Mouse (Mus musculus): ENCODE results near the gene Nckap1l. TPM values are rescaled to one million over a fixed set of nuclear protein-coding genes. Genes with fewer than 3 reads are reported as not detected.

Nckap1l gene
- polyA plus RNA-seq, 1 experiment from 2014 or later, result 3.2 TPM

GRCm38 (mm10) chr15:103537011-103537821, 83.6 kb downstream of the Nckap1l start:
- Histone ChIP-seq H3K27ac (ENCODE audit: low read length) (no peak overlapping the region), H3K9ac (replicated peaks; ENCODE audit: low read depth, low read length) (peak overlapping the region; percentile 49), H3K9me3 (ENCODE audit: control insufficient read depth, low read depth, low read length) (no peaks in the 10 kb centered on the region), H3K4me2 (replicated peaks; ENCODE audit: low read depth, low read length) (peak overlapping the region; percentile 91), H3K4me1 (ENCODE audit: control insufficient read depth, insufficient read depth, low read length) (0 out of 2 replicates have a peak, but pooled peaks cover 3% of the 10 kb centered on the region), H3K36me3 (ENCODE audit: control insufficient read depth, insufficient read depth, low read length) (no peaks in the 10 kb centered on the region), H3K27me3 (ENCODE audit: control insufficient read depth, insufficient read depth, low read length) (no peaks in the 10 kb centered on the region; the same call in 1 of the 2 replicates), H3K4me3 (ENCODE audit: low read depth, low read length) (peak overlapping the region; percentile 67)
- peak; percentile 59 for ATAC-seq (ENCODE audit: insufficient number of reproducible peaks, insufficient read depth, low FRiP score, low read depth)
- WGBS, result 3% methylated on average over 37 of the region's 37 CpGs

GRCm38 (mm10) chr15:103537822-103538213, 84.2 kb downstream of the Nckap1l start, which contains the start of gene Ppp1r1a:
Gene Ppp1r1a, minus strand, starts transcription at chr15:103538003.
- no peaks in the 10 kb centered on the region for H3K9me3 ChIP-seq (ENCODE audit: control insufficient read depth, low read depth, low read length)
- no peaks in the 10 kb centered on the region for H3K36me3 ChIP-seq (ENCODE audit: control insufficient read depth, insufficient read depth, low read length)
- peak within 1 kb of the TSS; percentile 91 for H3K4me2 ChIP-seq (replicated peaks; ENCODE audit: low read depth, low read length)
- H3K4me1 ChIP-seq (ENCODE audit: control insufficient read depth, insufficient read depth, low read length), result 0 out of 2 replicates have a peak, but pooled peaks cover 3% of the 10 kb centered on the region
- H3K27me3 ChIP-seq (ENCODE audit: control insufficient read depth, insufficient read depth, low read length), result no peaks in the 10 kb centered on the region; the same call in 1 of the 2 replicates
- H3K27ac ChIP-seq (ENCODE audit: low read length), result no peak within 1 kb of the TSS
- WGBS, result under 1% methylated on average over 36 of the region's 36 CpGs
- H3K9ac ChIP-seq (replicated peaks; ENCODE audit: low read depth, low read length), result peak within 1 kb of the TSS; percentile 49
- peak within 1 kb of the TSS; percentile 67 for H3K4me3 ChIP-seq (ENCODE audit: low read depth, low read length)
- ATAC-seq (ENCODE audit: insufficient number of reproducible peaks, insufficient read depth, low FRiP score, low read depth), result peak; percentile 83

DNA sequence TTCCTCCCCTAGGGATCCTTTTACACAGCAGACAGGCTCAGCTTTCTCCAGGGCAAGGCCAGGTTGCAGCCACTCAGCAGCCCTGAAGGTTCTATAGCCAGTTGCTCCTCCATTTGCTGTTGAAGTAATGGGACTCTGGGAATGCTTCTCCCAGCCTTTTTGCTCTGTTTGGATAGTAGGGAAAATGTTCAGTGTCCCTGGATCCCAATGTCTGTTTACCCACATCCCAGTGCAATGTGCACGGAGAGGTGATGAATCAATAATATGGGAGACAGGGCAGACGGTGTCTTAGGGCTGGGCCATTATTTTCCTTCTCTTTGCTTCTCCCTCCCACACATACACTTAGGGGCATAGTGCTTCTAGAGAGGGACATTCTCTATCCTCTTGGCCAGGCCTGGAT, 85.7 kb downstream of the Nckap1l start:
- WGBS, result 46% methylated on average over 2 of the region's 2 CpGs
- H3K4me1 ChIP-seq (ENCODE audit: control insufficient read depth, insufficient read depth, low read length), result 0 out of 2 replicates have a peak, but pooled peaks cover 3% of the 10 kb centered on the region
- H3K27me3 ChIP-seq (ENCODE audit: control insufficient read depth, insufficient read depth, low read length), result no peaks in the 10 kb centered on the region; the same call in 1 of the 2 replicates
- H3K36me3 ChIP-seq (ENCODE audit: control insufficient read depth, insufficient read depth, low read length), result no peaks in the 10 kb centered on the region
- ATAC-seq (ENCODE audit: insufficient number of reproducible peaks, insufficient read depth, low FRiP score, low read depth), result no peak
- H3K4me2 ChIP-seq (replicated peaks; ENCODE audit: low read depth, low read length), result no peak overlapping the region
- H3K27ac ChIP-seq (ENCODE audit: low read length), result no peak overlapping the region
- no peaks in the 10 kb centered on the region for H3K9me3 ChIP-seq (ENCODE audit: control insufficient read depth, low read depth, low read length)
- no peak overlapping the region for H3K4me3 ChIP-seq (ENCODE audit: low read depth, low read length)
- no peak overlapping the region; the same call in 1 of the 2 replicates for H3K9ac ChIP-seq (replicated peaks; ENCODE audit: low read depth, low read length)

DNA sequence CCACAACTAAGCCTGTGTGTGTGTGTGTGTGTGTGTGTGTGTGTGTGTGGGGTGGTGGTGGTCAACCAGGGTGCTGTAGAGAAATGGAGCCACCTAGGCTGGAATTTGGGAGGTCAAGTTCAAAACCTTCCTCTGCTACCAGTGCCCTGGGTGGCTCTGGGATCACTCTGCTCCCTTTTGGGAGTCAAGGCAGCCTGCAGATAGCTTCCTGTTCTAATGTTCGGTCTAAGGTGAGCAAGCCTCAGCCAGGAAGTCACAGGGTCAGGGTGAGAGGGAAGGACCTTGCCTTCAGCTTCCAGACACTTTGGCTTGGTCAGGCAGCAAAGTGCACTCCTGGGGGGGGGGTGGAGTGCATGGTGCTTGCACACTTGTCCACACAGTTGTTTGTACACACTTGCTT, 87.1 kb downstream of the Nckap1l start:
- Histone ChIP-seq H3K27me3 (ENCODE audit: control insufficient read depth, insufficient read depth, low read length) (no peaks in the 10 kb centered on the region; the same call in 1 of the 2 replicates), H3K9me3 (ENCODE audit: control insufficient read depth, low read depth, low read length) (no peaks in the 10 kb centered on the region), H3K27ac (ENCODE audit: low read length) (no peak overlapping the region), H3K9ac (replicated peaks; ENCODE audit: low read depth, low read length) (no peak overlapping the region), H3K4me2 (replicated peaks; ENCODE audit: low read depth, low read length) (no peak overlapping the region), H3K4me1 (ENCODE audit: control insufficient read depth, insufficient read depth, low read length) (0 out of 2 replicates have a peak, but pooled peaks cover 3% of the 10 kb centered on the region), H3K36me3 (ENCODE audit: control insufficient read depth, insufficient read depth, low read length) (no peaks in the 10 kb centered on the region), H3K4me3 (ENCODE audit: low read depth, low read length) (no peak overlapping the region)
- WGBS, result 83% methylated on average over 1 of the region's 1 CpGs
- no peak for ATAC-seq (ENCODE audit: insufficient number of reproducible peaks, insufficient read depth, low FRiP score, low read depth)

DNA sequence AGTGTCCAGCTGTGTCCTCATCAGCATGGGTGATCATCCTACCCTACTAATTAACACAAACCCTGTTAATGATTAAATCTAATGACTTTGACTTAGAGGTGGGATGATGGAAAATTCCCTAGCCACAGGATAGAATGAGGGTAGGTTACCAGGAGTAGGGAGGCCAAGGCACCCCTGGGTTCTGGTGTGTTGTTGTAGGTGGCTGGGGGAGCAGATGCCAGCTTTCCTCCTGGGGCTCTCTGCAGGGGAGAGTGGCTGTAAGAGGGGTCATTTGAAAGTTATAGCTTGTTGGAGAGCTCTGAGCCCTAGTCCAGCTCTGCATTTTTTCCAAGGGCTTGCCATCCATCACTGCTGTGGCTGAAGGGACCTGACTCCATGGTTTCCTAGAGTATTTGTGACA, 88.9 kb downstream of the Nckap1l start:
- Histone ChIP-seq H3K4me1 (ENCODE audit: control insufficient read depth, insufficient read depth, low read length) (no peaks in the 10 kb centered on the region), H3K27ac (ENCODE audit: low read length) (no peak overlapping the region), H3K4me2 (replicated peaks; ENCODE audit: low read depth, low read length) (no peak overlapping the region), H3K36me3 (ENCODE audit: control insufficient read depth, insufficient read depth, low read length) (no peaks in the 10 kb centered on the region), H3K9me3 (ENCODE audit: control insufficient read depth, low read depth, low read length) (no peaks in the 10 kb centered on the region), H3K9ac (replicated peaks; ENCODE audit: low read depth, low read length) (no peak overlapping the region), H3K4me3 (ENCODE audit: low read depth, low read length) (no peak overlapping the region), H3K27me3 (ENCODE audit: control insufficient read depth, insufficient read depth, low read length) (no peaks in the 10 kb centered on the region; the same call in 1 of the 2 replicates)
- ATAC-seq (ENCODE audit: insufficient number of reproducible peaks, insufficient read depth, low FRiP score, low read depth), result no peak

- Histone ChIP-seq H3K4me1 (ENCODE audit: control insufficient read depth, insufficient read depth, low read length) (no peaks in the 10 kb centered on the region), H3K4me2 (replicated peaks; ENCODE audit: low read depth, low read length) (no peak overlapping the region), H3K36me3 (ENCODE audit: control insufficient read depth, insufficient read depth, low read length) (no peaks in the 10 kb centered on the region), H3K27ac (ENCODE audit: low read length) (no peak overlapping the region), H3K9me3 (ENCODE audit: control insufficient read depth, low read depth, low read length) (no peaks in the 10 kb centered on the region), H3K4me3 (ENCODE audit: low read depth, low read length) (no peak overlapping the region), H3K9ac (replicated peaks; ENCODE audit: low read depth, low read length) (no peak overlapping the region), H3K27me3 (ENCODE audit: control insufficient read depth, insufficient read depth, low read length) (no peaks in the 10 kb centered on the region)
- ATAC-seq (ENCODE audit: insufficient number of reproducible peaks, insufficient read depth, low FRiP score, low read depth), result no peak
- WGBS, result 75% methylated on average over 3 of the region's 3 CpGs
These were observed 94.4 kb downstream of the Nckap1l start for GRCm38 (mm10) chr15:103547983-103548382.

Other genes with a start within 250 kb of the Nckap1l start
- gene Cbx5, start 214.0 kb upstream of the Nckap1l start, polyA plus RNA-seq (2014; fragmentation: Nextera tagmentation; extraction: Ambion mirVana), result 141 and 154 TPM in 2 replicates
- gene Hnrnpa1, start 213.4 kb upstream of the Nckap1l start, polyA plus RNA-seq (2014; fragmentation: Nextera tagmentation; extraction: Ambion mirVana), result 852 and 906 TPM in 2 replicates
- 1.9 and 2.0 TPM in 2 replicates for gene Nfe2, start 195.4 kb upstream of the Nckap1l start, polyA plus RNA-seq (2014; fragmentation: Nextera tagmentation; extraction: Ambion mirVana)
- 281 and 289 TPM in 2 replicates for gene Copz1, start 181.1 kb upstream of the Nckap1l start, polyA plus RNA-seq (2014; fragmentation: Nextera tagmentation; extraction: Ambion mirVana)
- 0.24 and 0.46 TPM in 2 replicates for gene Gpr84, start 143.2 kb upstream of the Nckap1l start, polyA plus RNA-seq (2014; fragmentation: Nextera tagmentation; extraction: Ambion mirVana)
- gene Zfp385a, start 113.7 kb upstream of the Nckap1l start, polyA plus RNA-seq (2014; fragmentation: Nextera tagmentation; extraction: Ambion mirVana), result 11.1 and 11.7 TPM in 2 replicates
- 67.5 and 71.2 TPM in 2 replicates for gene Itga5, start 87.0 kb upstream of the Nckap1l start, polyA plus RNA-seq (2014; fragmentation: Nextera tagmentation; extraction: Ambion mirVana)
- gene Gtsf1, start 23.3 kb upstream of the Nckap1l start, polyA plus RNA-seq (2014; fragmentation: Nextera tagmentation; extraction: Ambion mirVana), result not detected in 2 replicates
- gene Gtsf2, start 5.3 kb upstream of the Nckap1l start, polyA plus RNA-seq (2014; fragmentation: Nextera tagmentation; extraction: Ambion mirVana), result not detected in 2 replicates
- 15.4 and 15.8 TPM in 2 replicates for gene Pde1b, start 49.2 kb downstream of the Nckap1l start, polyA plus RNA-seq (2014; fragmentation: Nextera tagmentation; extraction: Ambion mirVana)
- 12.9 and 17.4 TPM in 2 replicates for gene Ppp1r1a, start 84.2 kb downstream of the Nckap1l start, polyA plus RNA-seq (2014; fragmentation: Nextera tagmentation; extraction: Ambion mirVana)
- not detected in 2 replicates for gene Glycam1, start 111.3 kb downstream of the Nckap1l start, polyA plus RNA-seq (2014; fragmentation: Nextera tagmentation; extraction: Ambion mirVana)